In the genomic region with DNA sequence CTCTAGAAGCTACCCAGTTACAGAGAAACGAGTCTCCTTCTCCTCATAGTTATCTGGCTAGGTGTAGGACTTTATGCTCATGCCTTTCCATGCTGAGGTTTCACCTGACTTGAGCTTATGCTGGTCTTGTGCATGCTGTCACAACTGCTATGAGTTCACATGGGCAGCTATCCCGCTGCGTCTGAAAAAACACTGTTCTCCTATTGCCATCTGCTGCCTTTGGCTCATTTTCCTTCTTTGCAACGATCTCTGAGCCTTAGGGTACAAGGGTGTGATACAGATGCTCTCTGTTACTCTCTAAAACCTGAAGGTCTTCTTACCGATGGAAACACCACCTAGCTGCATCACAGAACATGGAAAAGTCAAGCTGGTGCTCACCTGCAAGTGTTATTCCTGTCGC, we compare ENCODE assay signal across 18 mouse cellular contexts.
"Had no signal": no experiment of that assay in that cellular context is flagged by ENCODE, and none has a peak within 500 bp of the region (broad histone marks: within the 10 kb centered on the region; RNA-seq: fewer than 3 reads in every experiment).

No protein-coding gene starts in this region.

- H3K9me3 ChIP-seq: limb, embryonic 10.5 days; liver, embryonic 15.5 days; stomach, embryonic 15.5 days had no signal

- H3K36me3 ChIP-seq: limb, embryonic 10.5 days; liver, embryonic 15.5 days; midbrain, embryonic 10.5 days; neural tube, embryonic 12.5 days; stomach, embryonic 15.5 days had no signal

- H3K4me1 ChIP-seq: limb, embryonic 10.5 days; liver, embryonic 15.5 days; midbrain, embryonic 10.5 days; neural tube, embryonic 12.5 days; stomach, embryonic 15.5 days had no signal

- DNase-seq: kidney, postnatal 36 days; layer of hippocampus, adult 9-11 months; lung, adult 2 months; lung, postnatal 4 days; midbrain, embryonic 14.5 days; retina, postnatal 1 day; right cerebral cortex, postnatal 14 days; thymus, adult 2 months; thymus, postnatal 25 days had no signal

- ATAC-seq: lung, postnatal 0 days had no signal

- H3K9ac ChIP-seq: liver, embryonic 15.5 days; neural tube, embryonic 12.5 days; stomach, embryonic 15.5 days had no signal

- H3K27ac ChIP-seq: kidney, postnatal 0 days; limb, embryonic 10.5 days; liver, embryonic 15.5 days; midbrain, embryonic 10.5 days; neural tube, embryonic 12.5 days; stomach, embryonic 15.5 days had no signal

- H3K4me3 ChIP-seq: limb, embryonic 10.5 days; liver, embryonic 15.5 days; midbrain, embryonic 10.5 days; myocyte; neural tube, embryonic 12.5 days; stomach, embryonic 15.5 days had no signal

- H3K27me3 ChIP-seq: liver, embryonic 15.5 days; neural tube, embryonic 12.5 days; stomach, embryonic 15.5 days had no signal

- H3K4me2 ChIP-seq: liver, embryonic 11.5 days; liver, embryonic 15.5 days; neural tube, embryonic 12.5 days; stomach, embryonic 15.5 days had no signal
